Mouse (Mus musculus) neural tube, embryonic 13.5 days (tissue): ENCODE measurements around the gene Zbtb7a. TPM values are rescaled to one million over a fixed set of nuclear protein-coding genes. Genes with fewer than 3 reads are reported as not detected.
"Not testable (repeated sequence)": the region's sequence is repeated elsewhere in the genome, so short reads cannot be mapped to it uniquely, and the experiment has no call there.

Source experiments
- ATAC-seq: fragments of 200-750 bp; cut with Nextera tagmentation; 2 replicates; pipeline ENCODE4 v1.8.0; 2017; ENCODE audit warnings: low read depth, mild to moderate bottlenecking, moderate TSS enrichment, moderate library complexity
- H3K27ac ChIP-seq: fragments of 300-500 bp; sonication (generic); replicated peaks from 2 replicates; pipeline ENCODE4 v1.5.1; 2015; ENCODE audit warnings: moderate library complexity, mild to moderate bottlenecking, inconsistent platforms
- H3K27me3 ChIP-seq: fragments of 300-500 bp; sonication (generic); 2 replicates; pipeline ENCODE4 v1.6.1; 2015; ENCODE audit warnings: mild to moderate bottlenecking, inconsistent platforms
- H3K36me3 ChIP-seq: fragments of 300-500 bp; sonication (generic); 2 replicates; pipeline ENCODE4 v1.6.1; 2015; ENCODE audit warnings: mild to moderate bottlenecking, inconsistent platforms
- H3K4me1 ChIP-seq: fragments of 300-500 bp; sonication (generic); replicated peaks from 2 replicates; pipeline ENCODE4 v1.6.1; 2015; ENCODE audit warnings: inconsistent platforms
- H3K4me2 ChIP-seq: fragments of 300-500 bp; sonication (generic); 2 replicates; pipeline ENCODE4 v1.6.1; 2015; ENCODE audit warnings: inconsistent platforms, mild to moderate bottlenecking, moderate library complexity
- H3K4me3 ChIP-seq: fragments of 300-500 bp; sonication (generic); 2 replicates; pipeline ENCODE4 v1.5.1; 2015; ENCODE audit warnings: mild to moderate bottlenecking, inconsistent platforms
- H3K9ac ChIP-seq: fragments of 300-500 bp; sonication (generic); 2 replicates; pipeline ENCODE4 v1.6.1; 2015; ENCODE audit warnings: moderate library complexity, mild to moderate bottlenecking, inconsistent platforms
- H3K9me3 ChIP-seq: fragments of 300-500 bp; sonication (generic); 2 replicates; pipeline ENCODE4 v1.6.1; 2016; ENCODE audit warnings: inconsistent platforms
- WGBS: fragments of 180-500 bp; shearing (Covaris S2); methylation state at CpG from one replicate; pipeline ENCODE4 v1.1.7; 2015; 5-methylcytosine and 5-hydroxymethylcytosine counted together
- polyA plus RNA-seq: library from polyadenylated mRNA; unstranded; fragments of >200 nt; fragmentation: Nextera tagmentation; extraction: Ambion mirVana; gene quantifications from 2 replicates; pipeline ENCODE4 v1.2.1, GENCODE M21; 2015

Gene Zbtb7a
- polyA plus RNA-seq, 1 experiment from 2014 or later: 12.2 TPM

- H3K36me3 ChIP-seq: peaks cover 81% of the 10 kb centered on the region
- 74% methylated on average over 6 of the region's 6 CpGs for WGBS
- 0 out of 2 replicates have a peak, but pooled peaks cover 7% of the 10 kb centered on the region for H3K4me1 ChIP-seq
- no peaks in the 10 kb centered on the region for H3K27me3 ChIP-seq
- no peak for ATAC-seq
- no peak overlapping the region for H3K9ac ChIP-seq
- H3K27ac ChIP-seq: no peak overlapping the region
- no peak overlapping the region for H3K4me2 ChIP-seq
- H3K9me3 ChIP-seq: no peaks in the 10 kb centered on the region
- H3K4me3 ChIP-seq: no peak overlapping the region
Measured at GRCm38 (mm10) chr10:81154736-81155135, 19.7 kb downstream of the Zbtb7a start.

GRCm38 (mm10) chr10:81161602-81162317 is 26.7 kb downstream of the Zbtb7a start:
- Histone ChIP-seq H3K9ac (peak overlapping the region; percentile 32), H3K4me3 (no peak overlapping the region), H3K4me2 (peak overlapping the region; percentile 1; the same call in 1 of the 2 replicates), H3K36me3 (peaks cover 77% of the 10 kb centered on the region), H3K9me3 (no peaks in the 10 kb centered on the region), H3K27ac (peak overlapping the region; percentile 77), H3K27me3 (no peaks in the 10 kb centered on the region), H3K4me1 (peaks cover 43% of the 10 kb centered on the region)
- 42% methylated on average over 8 of the region's 8 CpGs for WGBS
- peak; percentile 49 for ATAC-seq

GRCm38 (mm10) chr10:81162318-81162652 is 27.3 kb downstream of the Zbtb7a start:
- no peaks in the 10 kb centered on the region for H3K9me3 ChIP-seq
- H3K36me3 ChIP-seq: peaks cover 72% of the 10 kb centered on the region
- H3K4me3 ChIP-seq: no peak overlapping the region
- no peaks in the 10 kb centered on the region for H3K27me3 ChIP-seq
- peak overlapping the region; percentile 77 for H3K27ac ChIP-seq
- H3K4me2 ChIP-seq: peak overlapping the region; percentile 1; the same call in 1 of the 2 replicates
- peaks cover 47% of the 10 kb centered on the region for H3K4me1 ChIP-seq
- H3K9ac ChIP-seq: peak overlapping the region; percentile 32
- WGBS: 57% methylated on average over 2 of the region's 2 CpGs
- ATAC-seq: 0 out of 2 replicates have a peak, but pooled peaks have one; percentile 1

- 79% methylated on average over 8 of the region's 8 CpGs for WGBS
- H3K4me1 ChIP-seq: peaks cover 56% of the 10 kb centered on the region
- H3K9ac ChIP-seq: no peak overlapping the region
Measured at GRCm38 (mm10) chr10:81165118-81165517, 30.1 kb downstream of the Zbtb7a start.

GRCm38 (mm10) chr10:81167200-81168086 is 32.4 kb downstream of the Zbtb7a start, which contains the start of gene Pias4:
Gene Pias4 (minus strand): TSS chr10:81167923.
- peak within 1 kb of the TSS; percentile 94 for H3K4me3 ChIP-seq
- WGBS: under 1% methylated on average over 51 of the region's 64 CpGs

More at GRCm38 (mm10) chr10:81165118-81165517, 30.1 kb downstream of the Zbtb7a start:
- H3K27ac ChIP-seq: no peak overlapping the region
- no peak for ATAC-seq
- H3K4me3 ChIP-seq: no peak overlapping the region
- peaks cover 46% of the 10 kb centered on the region for H3K36me3 ChIP-seq
- no peaks in the 10 kb centered on the region for H3K27me3 ChIP-seq
- no peaks in the 10 kb centered on the region for H3K9me3 ChIP-seq
- H3K4me2 ChIP-seq: no peak overlapping the region

GRCm38 (mm10) chr10:81168087-81168431 is 33.0 kb downstream of the Zbtb7a start:
- H3K9me3 ChIP-seq: no peaks in the 10 kb centered on the region
- WGBS: 11% methylated on average over 5 of the region's 5 CpGs
- H3K27me3 ChIP-seq: no peaks in the 10 kb centered on the region
- H3K36me3 ChIP-seq: peaks cover 18% of the 10 kb centered on the region
- peaks cover 38% of the 10 kb centered on the region for H3K4me1 ChIP-seq
- peak; percentile 66 for ATAC-seq
- H3K4me3 ChIP-seq: peak overlapping the region; percentile 94
- peak overlapping the region; percentile 68 for H3K4me2 ChIP-seq
- H3K27ac ChIP-seq: peak overlapping the region; percentile 83
- H3K9ac ChIP-seq: peak overlapping the region; percentile 73

More at GRCm38 (mm10) chr10:81167200-81168086, 32.4 kb downstream of the Zbtb7a start, which contains the start of gene Pias4:
- no peaks in the 10 kb centered on the region for H3K27me3 ChIP-seq
- peak within 1 kb of the TSS; percentile 83 for H3K27ac ChIP-seq
- peak within 1 kb of the TSS; percentile 95 for H3K4me2 ChIP-seq
- H3K9me3 ChIP-seq: no peaks in the 10 kb centered on the region
- peaks cover 37% of the 10 kb centered on the region for H3K4me1 ChIP-seq
- peaks cover 23% of the 10 kb centered on the region for H3K36me3 ChIP-seq
- ATAC-seq: peak; percentile 89
- peak within 1 kb of the TSS; percentile 90 for H3K9ac ChIP-seq

- 3% methylated on average over 29 of the region's 29 CpGs for WGBS
- peak; percentile 33 for ATAC-seq
- peak overlapping the region; percentile 94 for H3K4me3 ChIP-seq
- H3K36me3 ChIP-seq: peaks cover 11% of the 10 kb centered on the region
- H3K9me3 ChIP-seq: no peaks in the 10 kb centered on the region
- no peaks in the 10 kb centered on the region for H3K27me3 ChIP-seq
- peak overlapping the region; percentile 83 for H3K27ac ChIP-seq
- peak overlapping the region; percentile 68 for H3K4me2 ChIP-seq
- peak overlapping the region; percentile 73 for H3K9ac ChIP-seq
- peaks cover 44% of the 10 kb centered on the region for H3K4me1 ChIP-seq
Measured at GRCm38 (mm10) chr10:81168521-81169244, 33.7 kb downstream of the Zbtb7a start.

GRCm38 (mm10) chr10:81169411-81169900 is 34.4 kb downstream of the Zbtb7a start:
- not testable (repeated sequence) for ATAC-seq, H3K4me3 ChIP-seq, H3K9me3 ChIP-seq, H3K36me3 ChIP-seq, H3K27me3 ChIP-seq
- Histone ChIP-seq H3K9ac (0 out of 2 replicates have a peak overlapping the region, but pooled peaks have one; percentile 34), H3K27ac (peak overlapping the region; percentile 64; the same call in 1 of the 2 replicates), H3K4me1 (peaks cover 50% of the 10 kb centered on the region), H3K4me2 (peak overlapping the region; percentile 68; the same call in 1 of the 2 replicates)
- WGBS: 45% methylated on average over 6 of the region's 14 CpGs

GRCm38 (mm10) chr10:81173132-81173531 is 38.1 kb downstream of the Zbtb7a start:
- Histone ChIP-seq H3K4me3 (0 out of 2 replicates have a peak overlapping the region, but pooled peaks have one; percentile 14), H3K36me3 (peaks cover 10% of the 10 kb centered on the region), H3K9ac (peak overlapping the region; percentile 61), H3K27me3 (no peaks in the 10 kb centered on the region), H3K9me3 (no peaks in the 10 kb centered on the region), H3K4me2 (peak overlapping the region; percentile 49), H3K27ac (peak overlapping the region; percentile 97), H3K4me1 (peaks cover 51% of the 10 kb centered on the region)
- WGBS: 3% methylated on average over 21 of the region's 21 CpGs
- no peak for ATAC-seq

- Histone ChIP-seq H3K27ac (peak overlapping the region; percentile 97), H3K4me1 (peaks cover 61% of the 10 kb centered on the region), H3K9me3 (no peaks in the 10 kb centered on the region), H3K9ac (peak overlapping the region; percentile 75), H3K4me2 (peak overlapping the region; percentile 71), H3K4me3 (peak overlapping the region; percentile 37), H3K27me3 (no peaks in the 10 kb centered on the region), H3K36me3 (peaks cover 26% of the 10 kb centered on the region)
- 2% methylated on average over 29 of the region's 29 CpGs for WGBS
- peak; percentile 68 for ATAC-seq
Measured at GRCm38 (mm10) chr10:81174617-81175344, 39.8 kb downstream of the Zbtb7a start.

GRCm38 (mm10) chr10:81175345-81175701 is 40.3 kb downstream of the Zbtb7a start:
- H3K9ac ChIP-seq: peak overlapping the region; percentile 75
- ATAC-seq, H3K9me3 ChIP-seq, H3K27me3 ChIP-seq: not testable (repeated sequence)
- peak overlapping the region; percentile 71 for H3K4me2 ChIP-seq
- peaks cover 66% of the 10 kb centered on the region for H3K4me1 ChIP-seq
- H3K27ac ChIP-seq: peak overlapping the region; percentile 97
- peak overlapping the region; percentile 37; the same call in 1 of the 2 replicates for H3K4me3 ChIP-seq
- H3K36me3 ChIP-seq: peaks cover 32% of the 10 kb centered on the region
- WGBS: 10% methylated on average over 4 of the region's 4 CpGs
